Mouse (Mus musculus) MEL (cell line): Measurements from ENCODE around the gene Lipt1. TPM values are rescaled to one million over a fixed set of nuclear protein-coding genes. Genes with fewer than 3 reads are reported as not detected.
A peak's percentile ranks its signal among the peaks of the same experiment; 100 is the strongest.

Experiments used
- DNase-seq: peaks from one replicate; pipeline ENCODE4 v3.0.0; 2011; ENCODE audit warnings: low read depth, low spot score
- H3K27ac ChIP-seq: 2 replicates; pipeline ENCODE4 v1.5.1; 2012; ENCODE audit warnings: low read depth, mild to moderate bottlenecking, control low read depth, low read length, moderate library complexity; ENCODE audit not compliant: control insufficient read depth
- H3K27me3 ChIP-seq, 2 experiments: fragments of 150-350 bp in 1 of 2; sonication (generic) in 1 of 2; 2 replicates each; pipeline ENCODE4 v1.6.1; 2012; ENCODE audit warnings: low read length in 2 of 2, mild to moderate bottlenecking in 2 of 2, improper control_type of control experiment in 1 of 2, moderate library complexity in 1 of 2; ENCODE audit not compliant: insufficient read depth in 2 of 2, control insufficient read depth in 1 of 2
- H3K36me3 ChIP-seq, 2 experiments: 2 replicates each; pipeline ENCODE4 v1.6.1; 2012 to 2014; ENCODE audit warnings: low read length in 2 of 2, improper control_type of control experiment in 1 of 2, inconsistent platforms in 1 of 2, mild to moderate bottlenecking in 1 of 2; ENCODE audit not compliant: insufficient read depth in 2 of 2, control insufficient read depth in 1 of 2
- H3K4me1 ChIP-seq, 2 experiments: fragments of 150-350 bp in 1 of 2; sonication (generic) in 1 of 2; 2 replicates each; pipeline ENCODE4 v1.6.1; 2012; ENCODE audit warnings: low read length in 2 of 2, improper control_type of control experiment in 1 of 2, mild to moderate bottlenecking in 1 of 2; ENCODE audit not compliant: insufficient read depth in 2 of 2, control insufficient read depth in 1 of 2
- H3K4me3 ChIP-seq, 2 experiments: fragments of 150-350 bp in 1 of 2; sonication (generic) in 1 of 2; 2 replicates each; pipeline ENCODE4 v1.5.1; 2012; ENCODE audit warnings: low read depth in 2 of 2, low read length in 2 of 2, mild to moderate bottlenecking in 2 of 2, moderate library complexity in 2 of 2, control low read depth in 1 of 2, improper control_type of control experiment in 1 of 2; ENCODE audit not compliant: control insufficient read depth in 1 of 2, insufficient read depth in 1 of 2
- H3K79me2 ChIP-seq: 2 replicates; pipeline ENCODE4 v1.6.1; 2012; ENCODE audit warnings: mild to moderate bottlenecking, low read length, moderate library complexity; ENCODE audit not compliant: control insufficient read depth, poor library complexity, insufficient read depth
- H3K9ac ChIP-seq: 2 replicates; pipeline ENCODE4 v1.6.1; 2012; ENCODE audit warnings: low read depth, mild to moderate bottlenecking, control low read depth, low read length, moderate library complexity; ENCODE audit not compliant: control insufficient read depth, poor library complexity, severe bottlenecking
- H3K9me3 ChIP-seq: fragments of 150-350 bp; sonication (generic); replicated peaks from 2 replicates; pipeline ENCODE4 v1.6.1; 2012; ENCODE audit warnings: mild to moderate bottlenecking, low read length, improper control_type of control experiment, moderate library complexity; ENCODE audit not compliant: insufficient read depth
- BHLHE40 ChIP-seq: IDR thresholded peaks from 2 replicates; pipeline ENCODE4 v1.6.1; 2012; ENCODE audit warnings: low read depth, mild to moderate bottlenecking, inconsistent platforms, low read length, improper control_type of control experiment, borderline replicate concordance
- CHD1 ChIP-seq: IDR thresholded peaks from 2 replicates; pipeline ENCODE4 v1.6.1; 2012; ENCODE audit warnings: low read depth, mild to moderate bottlenecking, inconsistent platforms, low read length, improper control_type of control experiment
- CTCF ChIP-seq, 3 experiments: IDR thresholded peaks in 2 of 3; conservative IDR thresholded peaks in 1 of 3; 2 replicates each; pipeline ENCODE4 v1.5.1; 2011 to 2012; ENCODE audit warnings: low read length in 3 of 3, low read depth in 2 of 3, mild to moderate bottlenecking in 2 of 3, improper control_type of control experiment in 1 of 3, inconsistent platforms in 1 of 3, mixed read lengths in 1 of 3, moderate library complexity in 1 of 3; ENCODE audit not compliant: control insufficient read depth in 1 of 3, insufficient read depth in 1 of 3, poor library complexity in 1 of 3, severe bottlenecking in 1 of 3
- ELF1 ChIP-seq: IDR thresholded peaks from 2 replicates; pipeline ENCODE4 v1.6.1; 2014; ENCODE audit warnings: low read depth, mild to moderate bottlenecking, inconsistent platforms, low read length, improper control_type of control experiment, moderate library complexity
- EP300 ChIP-seq, 2 experiments: IDR thresholded peaks; 2 replicates each; pipeline ENCODE4 v1.6.1; 2011; ENCODE audit warnings: improper control_type of control experiment in 2 of 2, low read length in 2 of 2, low read depth in 1 of 2, mild to moderate bottlenecking in 1 of 2
- ETS1 ChIP-seq: IDR thresholded peaks from 2 replicates; pipeline ENCODE4 v1.6.1; 2012; ENCODE audit warnings: low read depth, mild to moderate bottlenecking, inconsistent platforms, low read length, improper control_type of control experiment, moderate library complexity
- GABPA ChIP-seq: IDR thresholded peaks from 2 replicates; pipeline ENCODE4 v1.6.1; 2012; ENCODE audit warnings: low read depth, mild to moderate bottlenecking, inconsistent platforms, low read length, improper control_type of control experiment, moderate library complexity
- MEF2A ChIP-seq: IDR thresholded peaks from 2 replicates; pipeline ENCODE4 v1.6.1; 2014; ENCODE audit warnings: low read depth, mild to moderate bottlenecking, inconsistent platforms, low read length, improper control_type of control experiment; ENCODE audit not compliant: poor library complexity, insufficient replicate concordance, severe bottlenecking; ENCODE audit errors: extremely low read depth
- MXI1 ChIP-seq: IDR thresholded peaks from 2 replicates; pipeline ENCODE4 v1.6.1; 2011; ENCODE audit warnings: mild to moderate bottlenecking, low read depth, low read length, improper control_type of control experiment
- MYB ChIP-seq: IDR thresholded peaks from 2 replicates; pipeline ENCODE4 v1.6.1; 2011; ENCODE audit warnings: mild to moderate bottlenecking, low read depth, low read length, improper control_type of control experiment
- MYC ChIP-seq: IDR thresholded peaks from 2 replicates; pipeline ENCODE4 v1.6.1; 2011; ENCODE audit warnings: low read depth, mild to moderate bottlenecking, low read length, improper control_type of control experiment, moderate library complexity
- NELFE ChIP-seq: IDR thresholded peaks from 2 replicates; pipeline ENCODE4 v1.6.1; 2011; ENCODE audit warnings: low read depth, low read length, improper control_type of control experiment
- POLR2A ChIP-seq, 2 experiments: IDR thresholded peaks; 2 replicates each; pipeline ENCODE4 v1.6.1; 2011 to 2012; ENCODE audit warnings: low read length in 2 of 2, mild to moderate bottlenecking in 2 of 2, control low read depth in 1 of 2, improper control_type of control experiment in 1 of 2, low read depth in 1 of 2, moderate library complexity in 1 of 2; ENCODE audit not compliant: control insufficient read depth in 1 of 2, insufficient read depth in 1 of 2, poor library complexity in 1 of 2
- RAD21 ChIP-seq: IDR thresholded peaks from 2 replicates; pipeline ENCODE4 v1.6.1; 2011; ENCODE audit warnings: mild to moderate bottlenecking, low read depth, low read length, improper control_type of control experiment
- SIN3A ChIP-seq: IDR thresholded peaks from 2 replicates; pipeline ENCODE4 v1.6.1; 2012; ENCODE audit warnings: low read length, improper control_type of control experiment, inconsistent platforms
- SMC3 ChIP-seq: IDR thresholded peaks from 2 replicates; pipeline ENCODE4 v1.6.1; 2011; ENCODE audit warnings: low read depth, low read length, improper control_type of control experiment
- TAL1 ChIP-seq: IDR thresholded peaks from 2 replicates; pipeline ENCODE4 v1.6.1; 2012; ENCODE audit warnings: mild to moderate bottlenecking, inconsistent platforms, low read length, moderate library complexity, mixed read lengths
- TCF12 ChIP-seq: IDR thresholded peaks from 2 replicates; pipeline ENCODE4 v1.6.1; 2014; ENCODE audit warnings: low read depth, mild to moderate bottlenecking, inconsistent platforms, low read length, improper control_type of control experiment, moderate library complexity
- USF1 ChIP-seq: IDR thresholded peaks from 2 replicates; pipeline ENCODE4 v1.6.1; 2014; ENCODE audit warnings: low read depth, mild to moderate bottlenecking, inconsistent platforms, low read length, improper control_type of control experiment, moderate library complexity
- ZC3H11A ChIP-seq: IDR thresholded peaks from 2 replicates; pipeline ENCODE4 v1.6.1; 2012; ENCODE audit warnings: low read depth, mild to moderate bottlenecking, inconsistent platforms, low read length, improper control_type of control experiment
- ZKSCAN1 ChIP-seq: IDR thresholded peaks from 2 replicates; pipeline ENCODE4 v1.6.1; 2012; ENCODE audit warnings: low read depth, mild to moderate bottlenecking, inconsistent platforms, low read length, improper control_type of control experiment, moderate library complexity
- polyA plus RNA-seq, 2 experiments: library from polyadenylated mRNA; stranded (reverse) in 1 of 2; unstranded in 1 of 2; fragments of >175 nt in 1 of 2; fragments of >200 nt in 1 of 2; gene quantifications; 2 replicates each; pipeline versions ENCODE4 v1.2.1 to v1.2.4; 2012; ENCODE audit warnings: low replicate concordance in 2 of 2, low read depth in 1 of 2; ENCODE audit not compliant: insufficient read length in 2 of 2, insufficient read depth in 1 of 2, missing spikeins in 1 of 2
- total RNA-seq: library from RNA; depleted of rRNA; stranded (reverse); fragments of 300-350 nt; gene quantifications from 2 replicates; pipeline ENCODE4 v1.2.3, GENCODE M21; 2012

Lipt1 gene
- total and polyA plus RNA-seq, 3 experiments: 7.1 to 7.9 TPM; not detected in 1

- peak; percentile 85 for TF ChIP-seq NELFE
- TF ChIP-seq EP300 (IDR thresholded peaks at IDR 0.05; ENCODE audit: low read depth in 1 of 2, low read length in 2 of 2): peak in 1 of 2 experiments; percentile 40; a peak in 1 of 4 replicates
- peak; percentile 85 for TF ChIP-seq MYC
- peak; percentile 85 for TF ChIP-seq ELF1
- peak; percentile 83 to 95; a peak in 3 of 4 replicates for TF ChIP-seq POLR2A (IDR thresholded peaks at IDR 0.05; ENCODE audit: control insufficient read depth in 1 of 2, insufficient read depth in 1 of 2, low read depth in 1 of 2, low read length in 2 of 2, poor library complexity in 1 of 2)
- peak; percentile 81; the same call in 1 of the 2 replicates for TF ChIP-seq ZKSCAN1
- TF ChIP-seq GABPA: no peak
- TF ChIP-seq MXI1: peak; percentile 95
- TF ChIP-seq MEF2A: peak; percentile 46; the same call in 1 of the 2 replicates
- TF ChIP-seq USF1: peak; percentile 64; the same call in 1 of the 2 replicates
- peak; percentile 83 for TF ChIP-seq TCF12
Observed at GRCm38 (mm10) chr1:37890025-37890652, 18.6 kb downstream of the Lipt1 start, which contains the start of the genes Mitd1 and Mrpl30 (continued).

GRCm38 (mm10) chr1:37891400-37891799 lies 19.9 kb downstream of the Lipt1 start:
- peak; percentile 58 for DNase-seq

GRCm38 (mm10) chr1:37894606-37895005 lies 23.1 kb downstream of the Lipt1 start:
- no peak for DNase-seq
- H3K36me3 ChIP-seq: peaks cover 6 to 16% of the 10 kb centered on the region in 2 experiments
- no peak overlapping the region for H3K9ac ChIP-seq
- peaks cover 22% of the 10 kb centered on the region for H3K79me2 ChIP-seq
- no peaks in the 10 kb centered on the region for H3K9me3 ChIP-seq
- H3K27me3 ChIP-seq: no peaks in the 10 kb centered on the region
- H3K4me1 ChIP-seq: peaks cover 0 to 7% of the 10 kb centered on the region in 2 experiments; a peak in 1 of 4 replicates
- no peak overlapping the region for H3K4me3 ChIP-seq
- no peak for TF ChIP-seq ELF1
- no peak for TF ChIP-seq POLR2A (IDR thresholded peaks at IDR 0.05; ENCODE audit: control insufficient read depth in 1 of 2, insufficient read depth in 1 of 2, low read depth in 1 of 2, low read length in 2 of 2, poor library complexity in 1 of 2)
- TF ChIP-seq RAD21: no peak
- TF ChIP-seq ZC3H11A: no peak
- no peak for TF ChIP-seq TAL1
- H3K27ac ChIP-seq: no peak overlapping the region

More at GRCm38 (mm10) chr1:37891400-37891799, 19.9 kb downstream of the Lipt1 start:
- Histone ChIP-seq H3K4me3 (peak overlapping the region; percentile 79 to 92), H3K36me3 (peaks cover 10 to 11% of the 10 kb centered on the region in 2 experiments), H3K79me2 (peaks cover 28% of the 10 kb centered on the region), H3K9ac (peak overlapping the region; percentile 92), H3K27ac (no peak overlapping the region), H3K9me3 (no peaks in the 10 kb centered on the region), H3K27me3 (no peaks in the 10 kb centered on the region), H3K4me1 (peaks cover 0 to 14% of the 10 kb centered on the region in 2 experiments; a peak in 1 of 4 replicates)
- TF ChIP-seq MXI1 (peak; percentile 52; the same call in 1 of the 2 replicates), SMC3 (peak; percentile 26; the same call in 1 of the 2 replicates), RAD21 (peak; percentile 24), ETS1 (no peak), BHLHE40 (no peak), SIN3A (no peak), CHD1 (no peak), CTCF (IDR thresholded peaks at IDR 0.05 in 2 of 3, conservative IDR thresholded peaks at IDR 0.05 in 1 of 3; ENCODE audit: control insufficient read depth in 1 of 3, insufficient read depth in 1 of 3, low read depth in 2 of 3, low read length in 3 of 3, poor library complexity in 1 of 3, severe bottlenecking in 1 of 3) (peak in 2 of 3 experiments; percentile 29 to 56; a peak in 4 of 6 replicates), MYB (no peak)
